Mouse (Mus musculus) hindbrain, embryonic 11.5 days (tissue): ENCODE data around the gene Prkg1. TPM values are rescaled to one million over a fixed set of nuclear protein-coding genes. Genes with fewer than 3 reads are reported as not detected.

Source experiments
- ATAC-seq: fragments of 200-750 bp; cut with Nextera tagmentation; 2 replicates; pipeline ENCODE4 v1.8.0; 2017; ENCODE audit warnings: mild to moderate bottlenecking, moderate TSS enrichment, moderate library complexity; ENCODE audit not compliant: low FRiP score
- DNase-seq: peaks from one replicate; pipeline ENCODE4 v3.0.0-alpha.2; 2015; ENCODE audit warnings: low spot score
- H3K27ac ChIP-seq: fragments of 300-500 bp; sonication (generic); 2 replicates; pipeline ENCODE4 v1.5.1; 2014; ENCODE audit warnings: mild to moderate bottlenecking, low read depth, low read length
- H3K27me3 ChIP-seq: fragments of 300-500 bp; sonication (generic); 2 replicates; pipeline ENCODE4 v1.6.1; 2014; ENCODE audit warnings: mild to moderate bottlenecking, low read length, moderate library complexity, mixed read lengths; ENCODE audit not compliant: control insufficient read depth, insufficient read depth
- H3K36me3 ChIP-seq: fragments of 300-500 bp; sonication (generic); 2 replicates; pipeline ENCODE4 v1.6.1; 2014; ENCODE audit warnings: mild to moderate bottlenecking, low read length, moderate library complexity, mixed read lengths; ENCODE audit not compliant: control insufficient read depth, insufficient read depth
- H3K4me1 ChIP-seq: fragments of 300-500 bp; sonication (generic); replicated peaks from 2 replicates; pipeline ENCODE4 v1.6.1; 2014; ENCODE audit warnings: low read length, mixed read lengths; ENCODE audit not compliant: control insufficient read depth, insufficient read depth
- H3K4me2 ChIP-seq: fragments of 300-500 bp; sonication (generic); replicated peaks from 2 replicates; pipeline ENCODE4 v1.6.1; 2014; ENCODE audit warnings: mild to moderate bottlenecking, low read depth, low read length
- H3K4me3 ChIP-seq: fragments of 300-500 bp; sonication (generic); 2 replicates; pipeline ENCODE4 v1.5.1; 2014; ENCODE audit warnings: low read depth, low read length
- H3K9ac ChIP-seq: fragments of 300-500 bp; sonication (generic); 2 replicates; pipeline ENCODE4 v1.6.1; 2014; ENCODE audit warnings: low read depth, low read length
- H3K9me3 ChIP-seq: fragments of 300-500 bp; sonication (generic); 2 replicates; pipeline ENCODE4 v1.6.1; 2016; ENCODE audit warnings: low read length; ENCODE audit not compliant: control insufficient read depth
- WGBS: fragments of 180-500 bp; shearing (Covaris S2); extraction: QIAGEN DNeasy Blood & Tissue Kit; methylation state at CpG from one replicate; pipeline ENCODE4 v1.1.7; 2014; 5-methylcytosine and 5-hydroxymethylcytosine counted together
- polyA plus RNA-seq: library from polyadenylated mRNA; unstranded; fragments of >200 nt; fragmentation: Nextera tagmentation; extraction: Ambion mirVana; gene quantifications from 2 replicates; pipeline ENCODE4 v1.2.1, GENCODE M21; 2014

Gene Prkg1
- polyA plus RNA-seq, 1 experiment from 2014 or later, result 8.6 TPM

DNA sequence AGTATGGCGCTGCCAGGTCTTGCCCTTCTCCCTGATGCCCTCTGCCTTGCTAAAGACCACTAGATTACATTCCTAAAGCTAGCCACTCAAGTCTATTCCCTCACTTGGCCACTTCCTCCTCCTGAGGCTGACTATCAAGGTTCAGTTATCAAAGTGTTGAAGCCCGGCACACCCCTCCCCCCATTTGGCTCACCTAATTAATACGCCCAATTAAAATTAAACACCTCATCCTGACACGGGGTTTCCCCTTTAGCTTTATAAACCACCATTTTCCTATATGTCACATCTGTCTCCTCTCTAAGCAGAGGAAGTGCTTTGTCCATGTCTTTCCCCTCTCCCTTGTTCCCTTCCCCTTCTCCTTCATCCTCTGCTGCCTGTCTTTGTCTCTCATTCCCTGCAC is 566.4 kb downstream of the Prkg1 start:
- Histone ChIP-seq H3K36me3 (no peaks in the 10 kb centered on the region), H3K27ac (no peak overlapping the region), H3K4me2 (no peak overlapping the region), H3K4me3 (no peak overlapping the region), H3K9me3 (no peaks in the 10 kb centered on the region), H3K9ac (no peak overlapping the region), H3K27me3 (no peaks in the 10 kb centered on the region), H3K4me1 (no peaks in the 10 kb centered on the region)
- 67% methylated on average over 4 of the region's 4 CpGs for WGBS
- ATAC-seq (no peak), DNase-seq (no peak)

- Histone ChIP-seq H3K36me3 (no peaks in the 10 kb centered on the region), H3K27ac (no peak overlapping the region), H3K9me3 (no peaks in the 10 kb centered on the region), H3K27me3 (no peaks in the 10 kb centered on the region), H3K4me1 (no peaks in the 10 kb centered on the region), H3K4me3 (no peak overlapping the region), H3K9ac (no peak overlapping the region), H3K4me2 (no peak overlapping the region)
- ATAC-seq, result no peak
- DNase-seq, result no peak
- 88% methylated on average over 6 of the region's 6 CpGs for WGBS
Observed at GRCm38 (mm10) chr19:31197076-31197475, 567.8 kb downstream of the Prkg1 start.

- Histone ChIP-seq H3K4me2 (no peak overlapping the region), H3K27me3 (no peaks in the 10 kb centered on the region), H3K36me3 (no peaks in the 10 kb centered on the region), H3K9ac (no peak overlapping the region), H3K9me3 (no peaks in the 10 kb centered on the region), H3K27ac (no peak overlapping the region), H3K4me1 (no peaks in the 10 kb centered on the region), H3K4me3 (no peak overlapping the region)
- no peak for ATAC-seq
- no peak for DNase-seq
- WGBS, result 87% methylated on average over 6 of the region's 6 CpGs
Observed at GRCm38 (mm10) chr19:31188559-31189218, 576.1 kb downstream of the Prkg1 start.

GRCm38 (mm10) chr19:31180757-31181156 is 584.1 kb downstream of the Prkg1 start:
- no peaks in the 10 kb centered on the region for H3K9me3 ChIP-seq
- ATAC-seq, result no peak
- no peak overlapping the region for H3K4me3 ChIP-seq
- no peaks in the 10 kb centered on the region for H3K27me3 ChIP-seq
- no peaks in the 10 kb centered on the region for H3K36me3 ChIP-seq
- H3K27ac ChIP-seq, result no peak overlapping the region
- WGBS, result 83% methylated on average over 4 of the region's 4 CpGs
- no peaks in the 10 kb centered on the region for H3K4me1 ChIP-seq
- no peak overlapping the region for H3K9ac ChIP-seq
- DNase-seq, result no peak
- H3K4me2 ChIP-seq, result no peak overlapping the region

GRCm38 (mm10) chr19:31177279-31177922 is 587.4 kb downstream of the Prkg1 start:
- H3K36me3 ChIP-seq, result no peaks in the 10 kb centered on the region
- H3K4me2 ChIP-seq, result no peak overlapping the region
- no peaks in the 10 kb centered on the region for H3K4me1 ChIP-seq
- no peak overlapping the region for H3K4me3 ChIP-seq
- no peak for ATAC-seq
- no peak overlapping the region for H3K9ac ChIP-seq
- no peaks in the 10 kb centered on the region for H3K9me3 ChIP-seq
- no peaks in the 10 kb centered on the region for H3K27me3 ChIP-seq
- no peak for DNase-seq
- H3K27ac ChIP-seq, result no peak overlapping the region
- WGBS, result 87% methylated on average over 8 of the region's 8 CpGs

DNA sequence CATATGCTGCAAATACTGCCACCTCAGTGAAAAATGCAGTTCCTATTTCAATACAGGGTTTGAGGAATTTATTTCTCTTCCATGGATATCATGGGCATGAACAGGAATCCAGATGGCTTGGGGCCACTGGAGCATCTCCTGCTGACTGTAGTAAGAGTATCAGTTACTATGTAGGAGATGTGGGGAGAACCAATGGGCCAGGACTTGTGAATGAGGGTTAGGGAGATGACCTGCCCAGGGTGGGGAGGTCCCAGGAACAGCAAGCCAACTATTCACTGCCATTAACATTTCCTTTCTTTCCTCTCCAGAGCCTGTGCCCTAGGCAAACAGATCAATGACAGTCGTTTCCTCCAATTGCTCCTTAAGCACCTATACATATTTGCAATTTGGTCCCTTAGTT is 593.8 kb downstream of the Prkg1 start:
- Histone ChIP-seq H3K36me3 (no peaks in the 10 kb centered on the region), H3K4me3 (no peak overlapping the region), H3K4me1 (no peaks in the 10 kb centered on the region), H3K27me3 (no peaks in the 10 kb centered on the region), H3K4me2 (no peak overlapping the region), H3K9ac (no peak overlapping the region), H3K27ac (no peak overlapping the region), H3K9me3 (no peaks in the 10 kb centered on the region)
- ATAC-seq (no peak), DNase-seq (no peak)
- WGBS, result 56% methylated on average over 1 of the region's 1 CpGs

DNA sequence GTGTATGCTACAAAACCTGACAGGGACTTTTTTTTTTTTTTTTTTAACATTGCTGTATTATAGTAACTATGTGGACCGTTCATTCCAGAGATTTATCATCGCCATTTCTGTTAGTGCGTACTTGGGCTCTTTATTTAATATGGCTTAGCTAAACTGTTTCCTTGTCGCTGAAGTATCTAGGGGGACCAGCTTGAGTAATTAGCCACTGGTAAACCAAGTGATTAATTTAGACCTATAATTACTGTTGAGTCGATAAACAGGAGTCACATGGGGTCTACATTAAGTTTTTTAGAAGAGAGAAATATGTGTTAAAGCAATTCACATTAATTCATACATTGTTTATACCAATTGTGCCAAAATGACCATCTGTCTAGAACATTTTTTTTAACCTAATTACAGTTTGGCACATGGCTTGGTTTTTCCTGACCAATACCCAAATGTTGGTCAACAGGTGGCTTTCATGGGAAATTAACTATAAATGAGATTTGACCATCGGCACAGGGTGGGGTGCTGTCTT is 605.8 kb downstream of the Prkg1 start:
- Histone ChIP-seq H3K9me3 (no peaks in the 10 kb centered on the region), H3K4me2 (no peak overlapping the region), H3K4me3 (no peak overlapping the region), H3K27me3 (no peaks in the 10 kb centered on the region), H3K27ac (no peak overlapping the region), H3K4me1 (no peaks in the 10 kb centered on the region), H3K9ac (no peak overlapping the region), H3K36me3 (no peaks in the 10 kb centered on the region)
- ATAC-seq, result no peak
- WGBS, result 89% methylated on average over 6 of the region's 6 CpGs
- no peak for DNase-seq

DNA sequence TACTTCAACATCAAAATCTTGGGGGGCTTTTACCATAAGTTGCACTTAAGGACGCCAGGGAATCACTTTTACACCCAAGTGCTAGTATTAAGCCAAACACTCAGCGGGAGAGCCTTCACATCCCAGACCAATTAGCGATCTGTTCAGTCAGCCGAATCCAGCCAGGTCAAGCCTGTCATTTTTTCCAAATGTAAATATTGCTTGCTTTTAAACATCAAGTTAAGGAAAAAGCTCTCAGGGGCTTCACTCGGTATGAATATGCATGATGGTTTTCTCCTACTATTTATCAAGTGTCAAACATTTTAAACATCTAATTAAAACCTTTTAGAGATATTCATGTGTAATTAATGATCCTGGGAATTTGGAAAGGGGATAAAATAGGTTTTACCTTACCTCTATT is 611.4 kb downstream of the Prkg1 start:
- Histone ChIP-seq H3K9ac (no peak overlapping the region), H3K9me3 (no peaks in the 10 kb centered on the region), H3K4me2 (no peak overlapping the region), H3K27me3 (no peaks in the 10 kb centered on the region), H3K4me1 (no peaks in the 10 kb centered on the region), H3K27ac (no peak overlapping the region), H3K36me3 (no peaks in the 10 kb centered on the region), H3K4me3 (no peak overlapping the region)
- 50% methylated on average over 5 of the region's 5 CpGs for WGBS
- no peak for ATAC-seq
- DNase-seq, result no peak

GRCm38 (mm10) chr19:31149902-31150301 is 614.9 kb downstream of the Prkg1 start:
- Histone ChIP-seq H3K9ac (no peak overlapping the region), H3K4me3 (no peak overlapping the region), H3K36me3 (no peaks in the 10 kb centered on the region), H3K4me2 (no peak overlapping the region), H3K27ac (no peak overlapping the region), H3K9me3 (no peaks in the 10 kb centered on the region), H3K27me3 (no peaks in the 10 kb centered on the region), H3K4me1 (no peaks in the 10 kb centered on the region)
- DNase-seq (no peak), ATAC-seq (no peak)
- 91% methylated on average over 2 of the region's 2 CpGs for WGBS
